8 mouse cellular contexts compared by ENCODE assay signal in the genomic region with DNA sequence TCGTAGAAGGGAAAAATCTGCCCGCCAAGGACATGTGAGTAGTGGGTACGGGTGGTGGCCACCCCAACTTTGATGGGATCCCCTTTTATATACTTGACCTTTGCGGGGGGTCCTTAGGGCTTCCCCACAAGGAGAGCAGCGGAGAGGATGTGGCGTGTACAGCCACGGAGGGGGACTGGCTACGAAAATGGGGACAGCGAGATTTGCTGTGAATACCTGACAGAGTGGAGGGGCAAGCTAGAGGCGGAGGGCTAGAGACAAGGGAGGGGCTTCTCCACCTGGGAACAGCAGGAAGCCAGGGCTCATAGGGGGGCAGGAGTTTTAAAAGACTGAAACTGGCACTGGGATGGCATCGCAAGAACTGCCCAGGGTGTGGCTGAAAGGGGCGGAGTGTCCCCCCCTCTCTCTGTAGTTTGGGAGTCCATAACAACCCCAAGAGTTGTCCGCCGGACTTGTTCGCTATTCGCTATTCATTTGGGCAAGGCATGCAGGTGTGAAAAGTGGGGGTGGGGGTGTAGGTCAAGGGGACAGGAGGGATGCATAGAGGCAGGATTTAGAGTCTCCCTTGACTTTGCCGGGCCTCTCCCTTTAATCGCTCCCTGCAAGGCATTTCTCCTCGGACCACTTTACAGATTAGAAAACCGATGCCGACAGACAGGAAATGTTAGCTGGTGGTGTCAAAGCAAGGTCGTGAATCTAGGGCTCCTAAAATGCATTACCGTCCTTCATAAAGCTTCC. TPM values are rescaled to one million over a fixed set of nuclear protein-coding genes. Genes with fewer than 3 reads are reported as not detected.
DNase-seq lines count a peak whose midpoint lies in the region; ATAC-seq and TF ChIP-seq lines count a peak whose summit lies in the region.

No protein-coding gene starts in this region.

- peak overlapping the region; percentile 53 for H3K9ac ChIP-seq in limb, embryonic 14.5 days (ENCODE audit: low read depth, low read length, severe bottlenecking)
- peak overlapping the region; percentile 68 for H3K9ac ChIP-seq in neural tube, embryonic 14.5 days (replicated peaks; ENCODE audit: low read depth, low read length)

- TF ChIP-seq POLR2A in limb, embryonic 14.5 days (IDR thresholded peaks at IDR 0.05; ENCODE audit: borderline replicate concordance, extremely low read depth, insufficient read depth, insufficient read length): no peak

- peak overlapping the region; percentile 93 for H3K4me2 ChIP-seq in limb, embryonic 14.5 days (replicated peaks; ENCODE audit: low read depth, low read length, severe bottlenecking)
- H3K4me2 ChIP-seq in neural tube, embryonic 14.5 days (ENCODE audit: low read depth, low read length): peak overlapping the region; percentile 71

- ATAC-seq in limb, embryonic 14.5 days (ENCODE audit: low FRiP score, low read depth): peak; percentile 26
- ATAC-seq in neural tube, embryonic 14.5 days (ENCODE audit: low read depth): peak; percentile 54

- 1% methylated on average over 23 of the region's 23 CpGs for WGBS in limb, embryonic 14.5 days
- under 1% methylated on average over 23 of the region's 23 CpGs for WGBS in neural tube, embryonic 14.5 days

- intact Hi-C loops in left cerebral cortex, postnatal 36 days (cut with DNase I): no loop called here

- no peaks in the 10 kb centered on the region for H3K9me3 ChIP-seq in erythroblast, embryonic 14.5 days (ENCODE audit: control insufficient read depth, low read length)
- H3K9me3 ChIP-seq in limb, embryonic 14.5 days (ENCODE audit: control insufficient read depth, low read length): no peaks in the 10 kb centered on the region
- H3K9me3 ChIP-seq in neural tube, embryonic 14.5 days (ENCODE audit: control insufficient read depth, low read length): no peaks in the 10 kb centered on the region

- H3K27ac ChIP-seq in limb, embryonic 14.5 days (replicated peaks; ENCODE audit: low read depth, low read length): no peak overlapping the region
- H3K27ac ChIP-seq in neural tube, embryonic 14.5 days (ENCODE audit: low read depth, low read length): no peak overlapping the region

- H3K36me3 ChIP-seq in erythroblast, embryonic 14.5 days (ENCODE audit: control insufficient read depth): no peaks in the 10 kb centered on the region
- H3K36me3 ChIP-seq in limb, embryonic 14.5 days (ENCODE audit: control insufficient read depth, insufficient read depth, low read length): no peaks in the 10 kb centered on the region
- H3K36me3 ChIP-seq in neural tube, embryonic 14.5 days (ENCODE audit: control insufficient read depth, insufficient read depth, low read length): no peaks in the 10 kb centered on the region

- DNase-seq in kidney, postnatal 10 days: peak; percentile 34
- DNase-seq in kidney, adult 9 months: no peak
- peak; percentile 64 for DNase-seq in NIH3T3 (ENCODE audit: low read depth)
- DNase-seq in limb, embryonic 14.5 days (ENCODE audit: low spot score): no peak
- no peak for DNase-seq in urinary bladder, postnatal 14 days (ENCODE audit: low spot score)
- DNase-seq in left cerebral cortex, postnatal 36 days (ENCODE audit: low spot score in 2 of 2): no peak

- peaks cover 34% of the 10 kb centered on the region for H3K27me3 ChIP-seq in erythroblast, embryonic 14.5 days (ENCODE audit: control insufficient read depth)
- H3K27me3 ChIP-seq in limb, embryonic 14.5 days (ENCODE audit: control insufficient read depth, insufficient read depth, low read length): no peaks in the 10 kb centered on the region
- no peaks in the 10 kb centered on the region for H3K27me3 ChIP-seq in neural tube, embryonic 14.5 days (ENCODE audit: control insufficient read depth, insufficient read depth, low read length)

- peak overlapping the region; percentile 57 for H3K4me3 ChIP-seq in erythroblast, embryonic 14.5 days (replicated peaks)
- peak overlapping the region; percentile 64 for H3K4me3 ChIP-seq in limb, embryonic 14.5 days (replicated peaks; ENCODE audit: low read length)
- H3K4me3 ChIP-seq in neural tube, embryonic 14.5 days (ENCODE audit: low read depth, low read length): peak overlapping the region; percentile 55

- peaks cover 24% of the 10 kb centered on the region for H3K4me1 ChIP-seq in erythroblast, embryonic 14.5 days (ENCODE audit: control insufficient read depth)
- H3K4me1 ChIP-seq in limb, embryonic 14.5 days (ENCODE audit: control insufficient read depth, insufficient read depth, low read length): peaks cover 9% of the 10 kb centered on the region; the same call in 1 of the 2 replicates
- peaks cover 9% of the 10 kb centered on the region; the same call in 1 of the 2 replicates for H3K4me1 ChIP-seq in neural tube, embryonic 14.5 days (ENCODE audit: control insufficient read depth, insufficient read depth, low read length)

RNA-seq across cellular contexts. Expression of a gene that starts 0.6 kb away (rescaled TPM):
- polyA plus RNA-seq in erythroblast, embryonic 14.5 days (2012): 0.04 TPM in 2 replicates
- polyA plus RNA-seq in limb, embryonic 14.5 days (2012; rRNA removed): 29.4 and 35.0 TPM in 2 replicates
- 14.1 and 17.1 TPM in 2 replicates for polyA plus RNA-seq in limb, embryonic 14.5 days (2014; fragmentation: Nextera tagmentation; extraction: Ambion mirVana)
- polyA plus RNA-seq in neural tube, embryonic 14.5 days (2014; fragmentation: Nextera tagmentation; extraction: Ambion mirVana): 15.0 and 19.8 TPM in 2 replicates
- total RNA-seq in left cerebral cortex, postnatal 36 days (2021): 1 to 10 TPM; 3.8 to 7.0 TPM

RNA-seq across cellular contexts. Expression of a gene that starts 30.0 kb away (rescaled TPM):
- not detected in 2 replicates for polyA plus RNA-seq in erythroblast, embryonic 14.5 days (2012)
- 3.0 and 7.5 TPM in 2 replicates for polyA plus RNA-seq in limb, embryonic 14.5 days (2012; rRNA removed)
- polyA plus RNA-seq in limb, embryonic 14.5 days (2014; fragmentation: Nextera tagmentation; extraction: Ambion mirVana): 11.5 and 14.1 TPM in 2 replicates
- polyA plus RNA-seq in neural tube, embryonic 14.5 days (2014; fragmentation: Nextera tagmentation; extraction: Ambion mirVana): not detected in 2 replicates
- total RNA-seq in left cerebral cortex, postnatal 36 days (2021): not detected

RNA-seq across cellular contexts. Expression of a gene that starts 32.1 kb away (rescaled TPM):
- polyA plus RNA-seq in erythroblast, embryonic 14.5 days (2012): 9.9 and 12.2 TPM in 2 replicates
- 148 and 156 TPM in 2 replicates for polyA plus RNA-seq in limb, embryonic 14.5 days (2012; rRNA removed)
- 245 and 251 TPM in 2 replicates for polyA plus RNA-seq in limb, embryonic 14.5 days (2014; fragmentation: Nextera tagmentation; extraction: Ambion mirVana)
- 219 and 251 TPM in 2 replicates for polyA plus RNA-seq in neural tube, embryonic 14.5 days (2014; fragmentation: Nextera tagmentation; extraction: Ambion mirVana)
- total RNA-seq in left cerebral cortex, postnatal 36 days (2021): 10 to 100 TPM; 69.8 to 82.9 TPM

RNA-seq across cellular contexts. Expression of a gene that starts 46.0 kb away (rescaled TPM):
- not detected in 2 replicates for polyA plus RNA-seq in erythroblast, embryonic 14.5 days (2012)
- polyA plus RNA-seq in limb, embryonic 14.5 days (2012; rRNA removed): 0.15 and 1.1 TPM in 2 replicates
- polyA plus RNA-seq in limb, embryonic 14.5 days (2014; fragmentation: Nextera tagmentation; extraction: Ambion mirVana): 0.28 and 0.74 TPM in 2 replicates
- polyA plus RNA-seq in neural tube, embryonic 14.5 days (2014; fragmentation: Nextera tagmentation; extraction: Ambion mirVana): not detected in 2 replicates
- not detected for total RNA-seq in left cerebral cortex, postnatal 36 days (2021)

RNA-seq across cellular contexts. Expression of a gene that starts 51.6 kb away (rescaled TPM):
- 17.9 and 18.0 TPM in 2 replicates for polyA plus RNA-seq in erythroblast, embryonic 14.5 days (2012)
- polyA plus RNA-seq in limb, embryonic 14.5 days (2012; rRNA removed): 59.4 and 71.7 TPM in 2 replicates
- 31.1 and 33.6 TPM in 2 replicates for polyA plus RNA-seq in limb, embryonic 14.5 days (2014; fragmentation: Nextera tagmentation; extraction: Ambion mirVana)
- 17.5 and 20.7 TPM in 2 replicates for polyA plus RNA-seq in neural tube, embryonic 14.5 days (2014; fragmentation: Nextera tagmentation; extraction: Ambion mirVana)
- 10 to 100 TPM; 10.9 to 17.7 TPM for total RNA-seq in left cerebral cortex, postnatal 36 days (2021)

Comparison
In these comparisons a context has a peak if more than half of its experiments do, and no peak if none do; other contexts are left out.
1. DNase-seq: peak in kidney, postnatal 10 days (single experiment) and NIH3T3 (single experiment); none in kidney, adult 9 months (single experiment), limb, embryonic 14.5 days (single experiment), urinary bladder, postnatal 14 days (single experiment) and left cerebral cortex, postnatal 36 days (0 of 2).
2. RNA of a gene that starts 0.6 kb away (polyA plus RNA-seq): 14.1 to 35.0 TPM in limb, embryonic 14.5 days and 15.0 to 19.8 TPM in neural tube, embryonic 14.5 days; 0.04 TPM in erythroblast, embryonic 14.5 days; every median in the first group is over 10 times any median in the second.
3. RNA of a gene that starts 32.1 kb away (polyA plus RNA-seq): 219 to 251 TPM in neural tube, embryonic 14.5 days and 148 to 251 TPM in limb, embryonic 14.5 days; 9.9 to 12.2 TPM in erythroblast, embryonic 14.5 days; every median in the first group is over 10 times any median in the second.
4. Peak in every context shown above with its lines, with median percentiles within 50 percentile points of each other: H3K4me3 ChIP-seq.